Mouse (Mus musculus) hematopoietic stem cell, adult 5-6 weeks (primary cell): ENCODE measurements around the gene Ftsj3. TPM values are rescaled to one million over a fixed set of nuclear protein-coding genes. Genes with fewer than 3 reads are reported as not detected.
"Not testable (repeated sequence)": the region's sequence is repeated elsewhere in the genome, so short reads cannot be mapped to it uniquely, and the experiment has no call there.

Experiments used
- ATAC-seq, 2 experiments: fragments of 125-278 bp in 1 of 2; replicated peaks in 1 of 2; 2 replicates each; pipeline ENCODE4 v1.8.0; 2016 to 2017; ENCODE audit warnings: inconsistent platforms in 2 of 2, mild to moderate bottlenecking in 2 of 2, moderate number of reproducible peaks in 2 of 2, low read depth in 1 of 2, moderate TSS enrichment in 1 of 2; ENCODE audit not compliant: low FRiP score in 2 of 2, poor library complexity in 2 of 2, severe bottlenecking in 2 of 2, insufficient read depth in 1 of 2, low TSS enrichment in 1 of 2
- total RNA-seq: library from RNA; stranded (forward); fragments of 172-1452, 232-1000 nt; gene quantifications from 2 replicates; pipeline ENCODE4 v1.2.3, GENCODE M21; 2017

The Ftsj3 gene
- total RNA-seq, 1 experiment from 2014 or later = 147 TPM

GRCm38 (mm10) chr11:106220603-106221002, 35.3 kb downstream of the Ftsj3 start:
- no peak for ATAC-seq

- peak; percentile 84 to 85 for ATAC-seq
Measured at GRCm38 (mm10) chr11:106216730-106217490, 39.0 kb downstream of the Ftsj3 start, which contains the start of gene Ddx42. Gene Ddx42, plus strand, starts transcription at chr11:106216926.

- ATAC-seq = peak; percentile 90 to 92
Measured at GRCm38 (mm10) chr11:106215927-106216729, 39.8 kb downstream of the Ftsj3 start, which contains the start of gene Ccdc47. Gene Ccdc47, minus strand, starts transcription at chr11:106216344.

- ATAC-seq = no peak
Measured at GRCm38 (mm10) chr11:106215450-106215859, 40.4 kb downstream of the Ftsj3 start.

- ATAC-seq = no peak
Measured at GRCm38 (mm10) chr11:106214856-106215255, 41.0 kb downstream of the Ftsj3 start.

GRCm38 (mm10) chr11:106212771-106213170, 43.1 kb downstream of the Ftsj3 start:
- no peak for ATAC-seq

- 0 out of 4 replicates have a peak, but pooled peaks of 1 of the 2 experiments have one; percentile 41 for ATAC-seq
Measured at GRCm38 (mm10) chr11:106202123-106202465, 53.8 kb downstream of the Ftsj3 start, which contains the start of gene Strada. Gene Strada, minus strand, starts transcription at chr11:106202168.

GRCm38 (mm10) chr11:106201337-106202122, 54.3 kb downstream of the Ftsj3 start:
- 0 out of 4 replicates have a peak, but pooled peaks of 1 of the 2 experiments have one; percentile 20 for ATAC-seq

- ATAC-seq = peak in 1 of 2 experiments; percentile 29; a peak in 1 of 4 replicates
Measured at GRCm38 (mm10) chr11:106200756-106201155, 55.1 kb downstream of the Ftsj3 start.

GRCm38 (mm10) chr11:106199997-106200396, 55.9 kb downstream of the Ftsj3 start:
- not testable (repeated sequence) for ATAC-seq

Other genes with a start within 250 kb of the Ftsj3 start
- 0.50 TPM in 1 of 2 replicates, not detected in the other for gene Kcnh6, start 248.0 kb downstream of the Ftsj3 start, total RNA-seq
- 51.7 and 67.6 TPM in 2 replicates for gene Dcaf7, start 219.2 kb downstream of the Ftsj3 start, total RNA-seq
- gene Taco1, start 190.0 kb downstream of the Ftsj3 start, total RNA-seq = 10.2 and 12.8 TPM in 2 replicates
- gene Map3k3, start 171.5 kb downstream of the Ftsj3 start, total RNA-seq = 37.0 and 42.3 TPM in 2 replicates
- 13.6 TPM in 1 of 2 replicates, not detected in the other for gene Gm10840, start 95.2 kb downstream of the Ftsj3 start, total RNA-seq
- 39.7 and 57.2 TPM in 2 replicates for gene Limd2, start 95.2 kb downstream of the Ftsj3 start, total RNA-seq
- gene Strada, start 53.9 kb downstream of the Ftsj3 start, total RNA-seq = 18.2 and 21.7 TPM in 2 replicates
- gene Ccdc47, start 39.7 kb downstream of the Ftsj3 start, total RNA-seq = 186 and 253 TPM in 2 replicates
- 106 and 108 TPM in 2 replicates for gene Ddx42, start 39.2 kb downstream of the Ftsj3 start, total RNA-seq
- 86.0 and 87.2 TPM in 2 replicates for gene Psmc5, start 75 bp upstream of the Ftsj3 start, total RNA-seq
- gene Smarcd2, start 16.9 kb upstream of the Ftsj3 start, total RNA-seq = 200 and 274 TPM in 2 replicates
- 3.6 and 4.0 TPM in 2 replicates for gene Tcam1, start 20.6 kb upstream of the Ftsj3 start, total RNA-seq
- gene Gh, start 45.8 kb upstream of the Ftsj3 start, total RNA-seq = not detected in 2 replicates
- gene Cd79b, start 58.7 kb upstream of the Ftsj3 start, total RNA-seq = 15.9 and 30.2 TPM in 2 replicates
- not detected in 2 replicates for gene Scn4a, start 97.2 kb upstream of the Ftsj3 start, total RNA-seq
- gene Prr29, start 109.4 kb upstream of the Ftsj3 start, total RNA-seq = not detected in 2 replicates
- 49.3 and 87.8 TPM in 2 replicates for gene Icam2, start 132.0 kb upstream of the Ftsj3 start, total RNA-seq
- 35.9 and 65.9 TPM in 2 replicates for gene Ern1, start 231.8 kb upstream of the Ftsj3 start, total RNA-seq